Mouse (Mus musculus): Measurements from ENCODE around the gene Sh3gl3.
A peak's percentile ranks its signal among the peaks of the same experiment; 100 is the strongest.

The Sh3gl3 gene

DNA sequence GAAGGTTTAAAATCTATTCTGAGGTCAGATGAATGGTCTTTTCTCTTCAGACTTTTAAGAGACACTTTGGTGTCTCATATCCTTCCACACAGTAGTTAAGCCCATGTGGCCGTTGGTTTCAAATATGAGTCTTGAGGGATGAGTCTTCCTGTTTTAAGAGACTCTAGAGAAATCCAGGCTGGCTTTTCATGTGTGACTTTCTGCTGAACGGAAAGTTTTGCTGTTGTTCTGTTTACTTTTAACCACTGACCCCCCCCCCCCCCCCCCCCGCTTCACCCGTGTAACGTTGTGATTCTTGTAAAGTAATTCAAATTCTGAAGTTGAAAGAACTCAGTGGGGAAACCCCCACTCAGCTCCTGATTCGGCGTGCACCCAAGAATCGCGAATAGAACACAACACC is 61.8 kb downstream of the Sh3gl3 start:
- no peak for DNase-seq (ENCODE audit: low read depth, low spot score)

DNA sequence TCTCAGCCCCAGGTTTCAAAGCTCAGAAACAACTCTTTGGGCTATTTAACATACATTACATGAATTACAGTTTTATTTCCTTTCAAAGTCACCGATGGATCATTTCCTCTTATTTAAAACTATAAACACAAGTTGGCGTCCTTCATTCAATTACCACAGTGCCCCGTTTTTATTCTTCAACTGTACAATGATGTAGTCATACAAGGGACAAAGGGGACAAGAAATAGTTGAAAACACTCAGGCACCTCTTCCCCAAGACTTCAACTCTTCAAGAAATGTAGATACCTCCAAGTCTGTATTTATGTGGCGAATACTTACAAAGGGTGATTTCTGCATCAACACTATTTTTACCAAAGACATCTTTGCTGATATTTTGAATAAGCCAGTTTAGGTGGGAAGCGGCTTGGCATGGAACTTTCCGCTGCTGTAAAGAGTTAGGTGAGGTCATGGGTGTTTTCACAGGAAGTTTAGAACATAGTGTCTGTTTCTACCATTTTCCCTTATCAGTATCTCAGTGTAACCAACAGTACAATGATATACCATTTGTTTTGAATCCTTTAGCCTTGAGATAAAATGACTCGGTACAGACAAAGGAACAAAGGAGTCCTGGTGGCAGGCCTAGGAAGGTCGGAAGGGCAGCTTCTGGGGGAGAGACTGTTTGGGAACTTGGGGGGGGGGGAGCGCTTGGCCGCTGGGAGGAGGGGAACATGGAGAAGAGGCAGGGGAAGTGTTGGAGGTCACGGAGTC is 62.7 kb downstream of the Sh3gl3 start:
- no peak for DNase-seq (ENCODE audit: low read depth, low spot score)

GRCm38 (mm10) chr7:82236899-82237162 is 63.2 kb downstream of the Sh3gl3 start:
- no peak for DNase-seq (ENCODE audit: low read depth, low spot score)

DNA sequence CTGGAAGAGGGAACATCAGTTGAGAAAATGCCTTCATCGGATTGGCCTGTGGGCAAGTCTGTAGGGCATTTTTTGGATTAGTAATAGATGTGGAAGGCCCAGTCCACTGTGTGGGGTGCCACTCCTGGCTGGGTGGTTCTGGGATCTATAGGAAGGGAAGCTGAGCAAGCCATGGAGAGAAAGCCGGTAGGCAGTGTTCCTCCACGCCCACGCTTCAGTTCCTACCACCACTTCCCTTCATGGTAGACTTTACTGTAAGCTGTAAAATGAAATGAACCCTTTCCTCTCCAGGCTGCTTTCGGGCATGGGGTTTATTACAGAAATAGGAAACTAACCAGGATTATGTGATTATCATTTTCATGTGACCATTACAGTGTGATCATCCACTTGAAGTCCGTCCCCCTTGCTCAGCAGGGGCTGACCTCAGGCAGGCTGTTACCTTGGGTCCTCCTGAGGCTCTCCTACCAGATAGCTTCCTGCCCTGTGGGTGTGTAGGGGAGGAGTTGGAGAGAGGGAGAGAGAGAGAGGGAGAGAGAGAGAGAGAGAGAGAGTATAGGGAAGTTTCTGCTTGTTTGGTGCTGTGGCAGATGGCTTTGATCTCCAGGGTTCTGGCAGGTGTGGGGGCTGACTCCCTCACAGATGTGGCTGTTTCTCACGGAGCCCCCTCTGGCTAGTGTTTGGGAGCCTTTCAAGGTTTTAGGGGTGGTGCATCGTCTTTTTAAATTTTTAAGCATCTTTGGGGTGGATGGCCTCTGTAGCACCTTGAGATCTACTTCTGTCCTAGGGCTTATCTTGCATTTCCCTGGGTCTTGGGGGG is 67.0 kb downstream of the Sh3gl3 start:
- no peak for DNase-seq (ENCODE audit: low read depth, low spot score)

GRCm38 (mm10) chr7:82244701-82245100 is 71.1 kb downstream of the Sh3gl3 start:
- no peak for DNase-seq (ENCODE audit: low read depth, low spot score)

DNA sequence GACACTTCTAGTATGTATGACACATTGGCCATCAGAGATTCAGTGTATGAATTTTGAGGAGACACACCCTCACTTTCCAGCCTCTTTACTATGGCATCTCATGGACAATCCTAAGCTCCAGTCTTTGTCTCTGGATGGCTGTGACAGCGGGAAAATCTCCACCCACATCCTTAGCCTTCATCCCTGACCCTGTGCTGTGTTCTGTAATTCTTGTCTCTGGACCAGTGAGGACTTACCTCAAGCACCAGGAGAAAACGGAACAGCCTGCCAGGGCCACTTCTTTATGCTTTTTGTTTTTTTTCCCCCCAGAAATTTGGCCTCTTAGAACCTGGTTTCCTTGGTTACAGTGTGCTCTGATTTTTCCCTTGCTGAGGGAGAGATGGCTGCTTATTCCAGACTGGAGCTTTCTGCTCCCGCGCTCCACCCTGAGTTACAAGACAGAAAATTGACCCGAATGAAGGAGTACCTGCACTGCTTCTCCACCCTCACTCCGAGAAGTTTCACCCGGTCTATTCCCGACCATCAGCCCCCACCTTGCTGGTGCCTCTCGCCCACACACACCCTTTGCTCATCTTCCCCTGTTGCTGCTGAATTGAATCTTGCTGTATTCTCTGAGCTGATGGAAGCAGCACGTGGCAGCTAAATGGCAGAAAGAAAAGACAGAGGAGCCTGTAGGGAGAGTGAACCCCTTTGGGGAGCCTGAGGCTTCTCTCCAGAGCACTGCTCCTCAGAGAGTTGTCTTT is 75.5 kb downstream of the Sh3gl3 start:
- DNase-seq (ENCODE audit: low read depth, low spot score) = no peak

DNA sequence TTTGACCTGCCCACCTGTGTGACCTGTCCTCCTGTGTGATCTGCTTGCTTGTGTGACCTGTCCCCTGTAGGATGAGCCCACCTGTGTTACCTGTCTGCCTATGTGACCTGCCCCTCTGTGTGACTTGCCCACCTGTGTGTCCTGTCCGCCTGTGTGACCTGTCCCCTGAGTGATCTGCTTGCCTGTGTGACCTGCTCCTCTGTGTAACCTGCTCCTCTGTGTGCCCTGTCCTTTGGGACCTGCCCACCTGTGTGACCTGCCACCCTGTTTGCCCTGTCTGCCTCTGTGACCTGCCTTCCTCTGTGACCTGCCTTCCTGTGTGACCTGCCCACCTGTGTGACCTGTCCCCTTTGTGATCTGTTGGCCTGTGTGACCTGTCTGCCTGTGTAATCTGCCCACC is 79.7 kb downstream of the Sh3gl3 start:
- DNase-seq (ENCODE audit: low read depth, low spot score) = no peak

DNA sequence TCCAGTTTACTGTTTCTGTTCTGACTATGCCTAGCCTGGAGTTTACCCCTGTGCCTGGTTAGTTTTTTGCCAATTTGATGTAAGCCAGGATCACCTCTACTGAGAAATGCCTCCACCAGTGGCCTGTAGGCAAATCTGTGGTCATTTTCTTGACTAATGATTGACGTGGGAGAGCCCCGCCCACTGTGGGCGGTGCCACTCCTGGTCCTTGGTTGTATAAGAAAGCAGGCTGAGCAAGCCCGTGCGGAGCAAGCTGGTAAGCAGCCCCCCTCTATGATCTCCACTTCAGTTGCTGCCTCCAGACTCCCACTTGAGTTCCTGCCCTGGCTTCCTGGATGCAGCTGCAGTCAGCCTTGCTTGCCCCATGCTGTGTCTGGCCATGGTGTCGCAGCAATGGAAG is 83.3 kb downstream of the Sh3gl3 start:
- DNase-seq (ENCODE audit: low read depth, low spot score) = no peak

DNA sequence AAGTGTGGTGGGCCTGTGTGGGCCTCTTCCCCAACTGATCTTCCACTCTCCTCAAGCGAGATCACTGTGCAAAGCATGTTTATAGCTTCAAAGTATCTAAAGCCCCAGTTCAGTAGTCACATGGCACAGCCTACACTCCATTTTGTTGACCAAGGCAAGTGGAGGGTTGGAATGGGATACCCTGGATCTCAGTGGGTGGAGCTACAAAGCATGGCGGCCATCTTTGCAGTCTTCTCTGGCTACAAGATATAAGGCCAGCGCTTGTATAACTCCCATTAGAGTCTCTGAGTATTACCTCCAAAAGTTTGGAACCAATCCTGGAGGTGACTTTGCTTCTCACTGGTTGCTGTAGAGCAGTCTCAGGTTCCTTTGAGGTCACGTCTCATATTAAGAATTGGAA is 83.9 kb downstream of the Sh3gl3 start:
- no peak for DNase-seq (ENCODE audit: low read depth, low spot score)

DNA sequence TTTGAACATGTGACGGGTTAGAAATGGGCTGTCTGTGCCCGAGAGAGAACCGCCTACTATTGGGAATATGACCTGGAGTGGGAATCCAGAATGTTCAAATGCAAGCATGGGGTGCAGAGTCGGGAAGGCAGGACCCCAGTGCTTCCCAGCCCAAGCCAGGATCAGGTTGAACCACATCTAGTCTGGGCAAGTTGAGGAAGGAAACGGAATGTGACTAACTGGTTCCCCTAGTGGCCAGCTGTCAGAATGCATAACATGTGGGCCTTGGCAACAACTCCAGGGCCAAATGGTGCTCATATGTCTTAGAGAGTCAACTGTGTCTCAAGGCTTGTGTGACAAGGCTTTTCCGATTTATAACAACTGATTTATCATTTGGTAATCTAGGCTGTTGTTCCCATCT is 86.6 kb downstream of the Sh3gl3 start:
- peak; percentile 64 for DNase-seq (ENCODE audit: low read depth, low spot score)

- DNase-seq (ENCODE audit: low read depth, low spot score) = peak; percentile 79
Observed at GRCm38 (mm10) chr7:82263141-82263540, 89.5 kb downstream of the Sh3gl3 start.

DNA sequence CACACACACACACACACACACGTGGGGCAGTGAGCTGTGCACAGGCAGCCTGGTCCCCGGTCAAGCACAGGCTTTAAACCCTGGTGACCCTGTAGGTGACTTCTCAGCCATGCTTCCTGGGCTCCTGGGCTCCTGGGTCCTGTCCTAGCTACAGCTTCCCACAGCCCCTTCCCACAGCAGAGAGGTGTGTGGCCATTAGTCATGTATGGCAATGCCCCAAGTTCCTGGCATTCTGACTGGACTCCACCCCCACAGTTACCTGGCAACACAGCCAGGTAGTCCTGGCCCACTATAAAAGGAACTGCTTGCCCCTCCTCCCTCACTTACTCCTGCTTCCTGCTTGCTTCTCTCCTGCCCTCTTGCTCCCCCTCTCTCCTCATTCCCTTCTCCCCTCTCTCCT is 90.5 kb downstream of the Sh3gl3 start:
- DNase-seq (ENCODE audit: low read depth, low spot score) = no peak

GRCm38 (mm10) chr7:82265365-82265764 is 91.7 kb downstream of the Sh3gl3 start:
- no peak for DNase-seq (ENCODE audit: low read depth, low spot score)

GRCm38 (mm10) chr7:82269948-82270347 is 96.3 kb downstream of the Sh3gl3 start:
- no peak for DNase-seq (ENCODE audit: low read depth, low spot score)

DNA sequence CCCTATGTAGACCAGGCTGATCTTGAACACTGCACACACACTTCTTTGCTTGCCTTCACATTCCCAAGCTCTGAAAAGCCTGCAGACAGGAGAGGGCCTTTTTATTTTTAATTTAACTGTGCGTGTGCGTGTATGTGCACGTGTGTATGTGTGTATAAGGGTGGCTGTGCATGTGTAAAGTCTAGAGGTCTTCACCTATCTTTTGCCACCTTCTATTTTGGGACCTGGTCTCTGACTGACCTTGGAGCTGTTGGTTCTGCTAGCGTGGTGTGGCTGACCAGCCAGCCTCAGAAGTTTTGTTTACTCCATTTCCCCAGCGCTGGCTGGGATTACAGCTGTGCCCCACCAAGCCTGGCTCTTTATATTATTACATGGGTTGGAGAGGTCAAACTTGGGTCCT is 98.1 kb downstream of the Sh3gl3 start:
- DNase-seq (ENCODE audit: low read depth, low spot score) = no peak

- DNase-seq (ENCODE audit: low read depth, low spot score) = peak; percentile 48
Observed at GRCm38 (mm10) chr7:82272875-82273274, 99.2 kb downstream of the Sh3gl3 start.

- peak; percentile 61 for DNase-seq (ENCODE audit: low read depth, low spot score)
Observed at GRCm38 (mm10) chr7:82274011-82274709, 100.5 kb downstream of the Sh3gl3 start.

DNA sequence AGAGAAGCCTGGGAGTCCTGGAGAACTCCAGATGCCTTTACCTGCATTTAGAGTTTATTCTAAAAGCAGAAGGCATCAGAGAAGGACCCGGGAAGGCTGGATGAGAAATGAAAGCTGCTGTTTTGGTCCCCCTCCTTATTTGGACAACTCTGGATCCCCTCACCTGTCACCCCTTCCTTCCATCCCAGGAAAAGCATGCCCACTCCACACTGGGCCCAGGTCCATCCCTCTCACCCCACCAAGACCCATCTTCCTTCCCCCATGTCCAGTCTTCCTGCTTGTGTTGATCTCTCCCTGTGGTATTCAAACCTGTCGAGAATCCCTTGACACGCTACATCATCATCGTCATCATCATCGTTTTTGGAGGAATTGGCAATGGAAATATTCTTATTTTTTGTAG is 101.3 kb downstream of the Sh3gl3 start:
- DNase-seq (ENCODE audit: low read depth, low spot score) = no peak

- no peak for DNase-seq (ENCODE audit: low read depth, low spot score)
Observed at GRCm38 (mm10) chr7:82275529-82276204, 102.0 kb downstream of the Sh3gl3 start.

- no peak for DNase-seq (ENCODE audit: low read depth, low spot score)
Observed at GRCm38 (mm10) chr7:82282011-82282410, 108.4 kb downstream of the Sh3gl3 start.

DNA sequence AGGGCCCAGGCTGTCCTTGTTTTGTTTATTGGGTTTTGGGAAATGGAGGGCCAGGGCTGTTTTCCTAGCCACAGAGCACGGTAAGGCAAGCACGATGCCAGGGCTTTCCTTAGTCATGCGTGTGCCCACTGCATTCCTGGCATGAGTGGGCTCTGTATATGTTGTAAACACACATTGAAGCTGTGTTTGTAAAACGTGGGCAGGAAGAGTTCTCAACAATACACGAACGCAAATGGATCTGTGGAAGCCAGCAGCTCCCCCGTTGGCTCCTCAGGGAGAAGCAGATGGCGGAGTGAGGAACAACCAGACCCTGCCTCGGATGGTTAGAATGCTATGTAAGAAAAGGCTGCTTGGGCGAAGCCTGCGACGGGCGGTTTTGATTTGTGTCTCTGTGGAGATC is 108.8 kb downstream of the Sh3gl3 start:
- no peak for DNase-seq (ENCODE audit: low read depth, low spot score)

All from mesoderm, embryonic 11.5 days (tissue).